Mouse (Mus musculus): ENCODE measurements around the gene Memo1. TPM values are rescaled to one million over a fixed set of nuclear protein-coding genes. Genes with fewer than 3 reads are reported as not detected.
"Not testable (repeated sequence)": the region's sequence is repeated elsewhere in the genome, so short reads cannot be mapped to it uniquely, and the experiment has no call there.

Memo1 gene
- polyA plus RNA-seq, 1 experiment, result 111 TPM

DNA sequence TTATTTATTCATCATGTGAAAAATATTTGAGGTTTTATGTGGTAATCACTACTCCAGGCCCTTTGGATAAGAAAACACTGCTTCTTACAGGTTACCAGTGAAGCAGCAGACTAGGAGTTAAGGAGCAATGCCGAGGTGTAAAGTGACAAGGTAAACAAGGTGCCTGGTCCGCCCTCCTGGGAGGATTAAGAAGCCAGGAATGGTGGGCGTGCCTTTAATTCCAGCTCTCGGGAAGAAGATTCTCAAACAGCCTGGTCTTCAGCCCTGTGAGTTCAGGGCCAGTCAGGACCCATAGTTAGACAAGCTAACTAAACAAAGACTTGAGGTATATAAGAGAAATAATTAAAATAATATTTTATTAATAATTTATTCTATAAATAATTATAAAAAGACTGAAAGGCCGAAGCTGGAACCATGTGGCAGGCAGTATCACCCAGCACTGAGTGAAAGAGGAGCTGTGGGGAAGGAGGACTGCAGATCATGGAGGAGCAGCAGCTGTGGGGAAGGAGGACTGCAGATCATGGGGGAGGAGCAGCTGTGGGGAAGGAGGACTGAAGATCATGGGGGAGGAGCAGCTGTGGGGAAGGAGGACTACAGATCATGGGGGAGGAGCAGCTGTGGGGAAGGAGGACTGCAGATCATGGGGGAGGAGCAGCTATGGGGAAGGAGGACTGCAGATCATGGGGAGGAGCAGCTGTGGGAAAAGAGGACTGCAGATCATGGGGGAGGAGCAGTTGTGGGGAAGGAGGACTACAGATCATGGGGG is 86.0 kb downstream of the Memo1 start:
- TF ChIP-seq CTCF (IDR thresholded peaks at IDR 0.05; ENCODE audit: borderline replicate concordance, insufficient read depth, low read length) (no peak), POLR2A (IDR thresholded peaks at IDR 0.05; ENCODE audit: low read depth, low read length) (no peak)
- H3K27ac ChIP-seq (ENCODE audit: insufficient read depth, low read length), result no peak overlapping the region
- no peak overlapping the region for H3K4me3 ChIP-seq (ENCODE audit: insufficient read depth, low read length)
- H3K4me1 ChIP-seq (ENCODE audit: control insufficient read depth, insufficient read depth, low read length), result 0 out of 2 replicates have a peak, but pooled peaks cover 3% of the 10 kb centered on the region

DNA sequence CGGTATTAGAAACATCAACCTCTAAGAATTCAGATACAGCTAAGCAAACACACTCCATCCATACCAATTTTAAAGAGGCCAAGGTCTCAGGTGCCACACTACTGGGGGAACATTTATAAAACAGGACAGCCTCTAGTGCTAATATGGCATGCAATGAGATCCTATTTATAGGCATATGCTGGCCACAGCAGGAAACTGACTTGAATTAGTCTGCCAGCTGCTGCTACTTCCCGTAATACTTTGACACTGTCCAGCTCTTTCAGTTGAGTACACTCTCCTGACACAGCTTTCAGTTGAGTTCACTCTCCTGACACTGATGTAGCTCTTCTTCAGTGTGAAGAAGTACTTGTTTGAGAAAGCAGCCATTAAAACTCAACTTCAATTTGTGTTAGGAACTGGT is 99.4 kb downstream of the Memo1 start:
- H3K4me1 ChIP-seq (ENCODE audit: control insufficient read depth, insufficient read depth, low read length), result no peaks in the 10 kb centered on the region
- H3K27ac ChIP-seq (ENCODE audit: insufficient read depth, low read length), result no peak overlapping the region
- no peak overlapping the region for H3K4me3 ChIP-seq (ENCODE audit: insufficient read depth, low read length)
- TF ChIP-seq CTCF (IDR thresholded peaks at IDR 0.05; ENCODE audit: borderline replicate concordance, insufficient read depth, low read length), result no peak
- TF ChIP-seq POLR2A (IDR thresholded peaks at IDR 0.05; ENCODE audit: low read depth, low read length), result no peak

- Histone ChIP-seq H3K27ac (ENCODE audit: insufficient read depth, low read length) (no peak overlapping the region), H3K4me1 (ENCODE audit: control insufficient read depth, insufficient read depth, low read length) (no peaks in the 10 kb centered on the region), H3K4me3 (ENCODE audit: insufficient read depth, low read length) (no peak overlapping the region)
- TF ChIP-seq CTCF (IDR thresholded peaks at IDR 0.05; ENCODE audit: borderline replicate concordance, insufficient read depth, low read length) (no peak), POLR2A (IDR thresholded peaks at IDR 0.05; ENCODE audit: low read depth, low read length) (no peak)
These were observed 100.6 kb downstream of the Memo1 start for GRCm38 (mm10) chr17:74194755-74195154.

GRCm38 (mm10) chr17:74193463-74193862 is 101.9 kb downstream of the Memo1 start:
- TF ChIP-seq POLR2A (IDR thresholded peaks at IDR 0.05; ENCODE audit: low read depth, low read length), result no peak
- no peak for TF ChIP-seq CTCF (IDR thresholded peaks at IDR 0.05; ENCODE audit: borderline replicate concordance, insufficient read depth, low read length)
- Histone ChIP-seq H3K4me1 (ENCODE audit: control insufficient read depth, insufficient read depth, low read length) (no peaks in the 10 kb centered on the region), H3K27ac (ENCODE audit: insufficient read depth, low read length) (no peak overlapping the region), H3K4me3 (ENCODE audit: insufficient read depth, low read length) (no peak overlapping the region)

DNA sequence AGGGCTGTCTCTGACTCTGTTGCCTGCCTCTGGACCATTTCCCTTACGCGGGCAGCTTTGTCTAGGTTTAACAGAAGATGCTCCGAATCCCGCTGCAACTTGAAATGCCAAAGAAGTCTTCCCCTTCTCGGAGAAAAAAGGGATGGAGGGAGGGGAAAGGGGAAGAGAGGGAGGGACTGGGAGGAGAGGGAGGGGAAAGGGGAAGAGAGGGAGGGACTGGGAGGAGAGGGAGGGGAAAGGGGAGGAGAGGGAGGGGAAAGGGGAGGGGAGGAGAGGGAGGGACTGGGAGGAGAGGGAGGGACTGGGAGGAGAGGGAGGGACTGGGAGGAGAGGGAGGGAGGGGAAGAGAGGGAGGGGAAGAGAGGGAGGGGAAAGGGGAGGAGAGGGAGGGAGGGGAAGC is 103.9 kb downstream of the Memo1 start:
- no peak overlapping the region for H3K27ac ChIP-seq (ENCODE audit: insufficient read depth, low read length)
- H3K4me3 ChIP-seq (ENCODE audit: insufficient read depth, low read length), result no peak overlapping the region
- H3K4me1 ChIP-seq (ENCODE audit: control insufficient read depth, insufficient read depth, low read length), result no peaks in the 10 kb centered on the region
- TF ChIP-seq POLR2A (IDR thresholded peaks at IDR 0.05; ENCODE audit: low read depth, low read length) (no peak), CTCF (IDR thresholded peaks at IDR 0.05; ENCODE audit: borderline replicate concordance, insufficient read depth, low read length) (no peak)

DNA sequence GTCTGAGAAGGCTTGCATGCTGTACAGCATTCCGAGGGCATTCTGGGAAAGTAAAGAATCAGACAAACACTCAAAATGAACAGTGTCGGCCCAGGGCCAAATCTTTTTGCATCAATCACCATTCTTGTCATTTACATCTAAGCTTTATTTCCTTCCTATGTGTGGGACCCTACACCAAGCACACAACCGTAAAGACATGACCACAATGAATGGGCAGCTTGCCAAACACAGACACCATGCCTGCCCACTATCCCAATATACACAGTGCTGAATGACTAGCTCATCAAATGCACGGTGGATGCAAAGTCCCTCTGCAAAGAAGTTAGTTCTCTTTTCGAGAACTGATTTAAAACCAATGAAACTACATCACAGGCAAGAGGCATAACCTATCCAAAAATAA is 109.1 kb downstream of the Memo1 start:
- Histone ChIP-seq H3K4me3 (ENCODE audit: insufficient read depth, low read length) (no peak overlapping the region), H3K4me1 (ENCODE audit: control insufficient read depth, insufficient read depth, low read length) (no peaks in the 10 kb centered on the region), H3K27ac (ENCODE audit: insufficient read depth, low read length) (no peak overlapping the region)
- TF ChIP-seq CTCF (IDR thresholded peaks at IDR 0.05; ENCODE audit: borderline replicate concordance, insufficient read depth, low read length), result no peak
- no peak for TF ChIP-seq POLR2A (IDR thresholded peaks at IDR 0.05; ENCODE audit: low read depth, low read length)

- Histone ChIP-seq H3K4me1 (ENCODE audit: control insufficient read depth, insufficient read depth, low read length) (no peaks in the 10 kb centered on the region), H3K27ac (ENCODE audit: insufficient read depth, low read length) (no peak overlapping the region), H3K4me3 (ENCODE audit: insufficient read depth, low read length) (no peak overlapping the region)
- TF ChIP-seq POLR2A (IDR thresholded peaks at IDR 0.05; ENCODE audit: low read depth, low read length) (no peak), CTCF (IDR thresholded peaks at IDR 0.05; ENCODE audit: borderline replicate concordance, insufficient read depth, low read length) (no peak)
These were observed 110.6 kb downstream of the Memo1 start for GRCm38 (mm10) chr17:74184739-74185138.

GRCm38 (mm10) chr17:74180889-74181288 is 114.4 kb downstream of the Memo1 start:
- Histone ChIP-seq H3K27ac (ENCODE audit: insufficient read depth, low read length) (no peak overlapping the region), H3K4me1 (ENCODE audit: control insufficient read depth, insufficient read depth, low read length) (no peaks in the 10 kb centered on the region), H3K4me3 (ENCODE audit: insufficient read depth, low read length) (no peak overlapping the region)
- TF ChIP-seq POLR2A (IDR thresholded peaks at IDR 0.05; ENCODE audit: low read depth, low read length) (no peak), CTCF (IDR thresholded peaks at IDR 0.05; ENCODE audit: borderline replicate concordance, insufficient read depth, low read length) (no peak)

- H3K4me3 ChIP-seq (ENCODE audit: insufficient read depth, low read length); H3K27ac ChIP-seq (ENCODE audit: insufficient read depth, low read length); H3K4me1 ChIP-seq (ENCODE audit: control insufficient read depth, insufficient read depth, low read length): not testable (repeated sequence)
These were observed 115.7 kb downstream of the Memo1 start for GRCm38 (mm10) chr17:74179640-74180039.

GRCm38 (mm10) chr17:74173726-74174125 is 121.6 kb downstream of the Memo1 start:
- Histone ChIP-seq H3K27ac (ENCODE audit: insufficient read depth, low read length) (no peak overlapping the region), H3K4me3 (ENCODE audit: insufficient read depth, low read length) (no peak overlapping the region), H3K4me1 (ENCODE audit: control insufficient read depth, insufficient read depth, low read length) (no peaks in the 10 kb centered on the region)
- no peak for TF ChIP-seq POLR2A (IDR thresholded peaks at IDR 0.05; ENCODE audit: low read depth, low read length)
- no peak for TF ChIP-seq CTCF (IDR thresholded peaks at IDR 0.05; ENCODE audit: borderline replicate concordance, insufficient read depth, low read length)
